Mouse (Mus musculus) 3T3-L1 (cell line): Measurements from ENCODE around the gene Tpo.

Experiments used
- DNase-seq: peaks from one replicate; pipeline ENCODE4 v3.0.0-alpha.2; 2015; ENCODE audit warnings: low read depth, low spot score

The Tpo gene

DNA sequence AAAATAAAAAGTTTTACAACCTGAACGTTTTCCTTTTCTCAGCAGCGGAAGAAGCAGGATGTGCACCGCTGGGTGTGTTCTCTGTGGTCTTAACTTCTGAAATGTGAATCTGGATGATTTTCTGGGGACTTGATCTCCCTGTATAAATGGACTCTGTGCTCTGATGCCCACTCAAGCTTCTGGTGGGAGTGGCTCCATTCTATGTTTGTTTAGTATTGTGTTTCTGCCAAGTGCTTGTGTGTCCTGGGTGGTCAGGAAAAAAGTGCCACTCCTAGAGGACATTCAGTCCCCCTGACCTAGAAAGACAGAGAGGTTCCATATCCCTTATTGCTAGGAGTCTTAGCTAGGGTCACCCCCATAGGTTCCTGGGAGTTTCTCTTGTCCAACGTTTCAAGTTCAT is at the start of gene Tpo:
Tpo (minus strand) TSS at position 101 of the 400 bp plus-strand sequence.
- DNase-seq: no peak

DNA sequence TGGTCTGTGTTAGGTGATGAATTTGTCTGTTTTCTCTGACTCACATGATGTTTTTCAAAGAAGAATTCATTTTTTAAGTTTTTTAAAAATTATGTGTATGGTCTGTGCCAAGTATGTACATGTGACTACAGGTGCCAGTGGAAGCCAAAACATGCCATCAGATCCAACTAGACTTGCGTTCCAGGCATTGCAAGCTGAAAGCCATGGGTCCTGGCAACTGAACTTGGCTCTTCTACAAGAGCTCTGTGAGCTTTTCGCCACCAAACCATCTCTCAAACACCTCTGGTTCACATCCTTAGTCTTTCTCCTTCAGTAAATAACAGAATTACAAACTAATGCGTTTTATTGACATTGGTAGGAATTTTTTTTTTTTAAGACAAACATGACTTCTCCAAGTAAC is 49.3 kb upstream of the Tpo start:
- no peak for DNase-seq

DNA sequence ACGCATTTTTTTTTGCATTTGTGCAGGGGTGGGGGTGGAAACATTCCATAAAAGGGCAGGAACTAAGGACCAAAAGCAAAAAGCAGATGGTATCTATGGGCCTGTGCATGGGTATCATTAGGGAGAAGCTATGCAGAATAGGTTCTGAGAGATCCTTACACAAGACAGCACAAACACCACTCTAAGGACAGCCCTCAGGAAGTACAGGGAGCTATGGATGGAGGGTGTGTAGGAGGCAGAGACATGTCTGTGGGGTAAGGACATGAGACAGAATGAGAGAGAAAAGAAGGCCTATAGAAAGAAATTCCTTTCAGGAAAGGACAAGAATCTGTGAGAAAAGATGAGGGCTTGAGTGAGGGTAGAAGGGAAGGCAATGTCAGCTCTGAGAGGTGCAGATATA is 47.2 kb upstream of the Tpo start:
- no peak for DNase-seq

DNA sequence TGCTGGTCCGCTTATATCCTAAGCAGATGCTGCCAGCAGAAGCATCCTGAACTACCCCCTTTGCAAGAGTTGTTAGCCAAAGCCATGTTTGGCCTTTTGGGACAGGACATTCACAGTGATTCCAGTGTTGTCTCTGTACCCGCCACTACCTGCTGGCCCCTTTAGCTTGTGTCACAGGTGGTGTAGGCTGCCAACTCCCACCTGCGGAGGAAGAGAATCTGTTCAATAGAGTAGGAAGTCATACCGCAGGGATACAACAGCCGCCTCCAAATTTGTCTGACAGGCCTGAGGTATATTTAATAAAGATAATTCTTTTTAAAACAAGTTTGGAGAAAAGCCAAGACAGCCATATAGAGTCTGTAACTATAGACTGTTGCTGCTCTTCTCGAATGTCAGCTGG is 45.5 kb upstream of the Tpo start:
- DNase-seq: no peak

DNA sequence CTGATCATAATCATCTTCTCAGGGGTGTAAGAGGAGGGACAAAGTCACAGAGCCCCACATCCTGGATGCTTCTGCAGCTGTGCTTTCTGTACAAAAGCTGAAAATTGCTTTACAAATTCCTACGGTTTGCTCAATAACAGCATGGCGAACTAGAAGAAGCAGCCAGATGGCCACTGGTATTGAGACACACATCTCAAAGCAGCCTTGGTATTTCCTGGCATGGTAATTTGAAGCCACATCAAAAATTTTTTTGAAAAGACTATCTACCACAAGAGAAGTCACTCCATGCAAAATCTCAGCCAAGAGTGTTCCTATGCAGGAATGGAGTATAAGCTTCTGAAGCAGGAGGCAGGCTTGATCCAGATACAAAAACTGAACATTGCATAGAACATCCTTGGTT is 45.1 kb upstream of the Tpo start:
- no peak for DNase-seq

DNA sequence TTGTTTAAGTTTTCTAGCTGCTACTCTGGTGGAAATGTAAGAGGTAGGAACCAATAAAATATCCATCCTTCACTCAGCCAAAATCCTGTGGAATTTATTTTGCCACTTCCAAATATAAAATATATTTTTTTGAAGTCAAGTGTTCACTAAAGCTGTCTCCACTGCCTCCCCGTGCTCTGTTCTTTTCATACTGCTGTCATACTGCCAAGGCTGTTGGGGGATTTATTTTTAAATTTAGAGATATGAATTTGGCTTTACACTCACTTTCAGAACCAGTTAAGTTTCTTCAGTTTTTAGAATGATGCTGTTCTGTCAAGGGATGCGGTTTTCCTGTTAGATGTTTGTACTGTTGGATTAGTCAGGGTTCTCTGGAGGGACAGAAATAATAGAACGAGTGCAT is 36.1 kb upstream of the Tpo start:
- no peak for DNase-seq

DNA sequence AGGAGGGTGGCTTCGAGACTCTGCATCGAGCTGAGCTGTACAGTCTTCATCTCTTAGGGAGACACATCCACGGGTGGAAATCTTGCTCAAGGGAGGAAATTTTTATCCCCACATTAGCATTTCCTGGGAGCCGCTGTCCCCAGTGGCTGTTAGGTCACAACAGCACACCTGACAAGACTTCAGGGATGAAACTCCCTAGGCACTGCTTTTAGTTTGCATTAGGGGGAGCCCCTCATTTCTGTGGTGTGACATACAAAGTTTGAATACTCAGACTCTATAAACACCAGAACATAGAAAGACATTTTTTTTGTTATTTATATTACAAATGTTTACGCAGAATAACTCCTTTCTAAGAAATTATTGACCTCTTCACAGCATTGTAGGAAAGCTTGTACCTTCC is 32.1 kb upstream of the Tpo start:
- no peak for DNase-seq

DNA sequence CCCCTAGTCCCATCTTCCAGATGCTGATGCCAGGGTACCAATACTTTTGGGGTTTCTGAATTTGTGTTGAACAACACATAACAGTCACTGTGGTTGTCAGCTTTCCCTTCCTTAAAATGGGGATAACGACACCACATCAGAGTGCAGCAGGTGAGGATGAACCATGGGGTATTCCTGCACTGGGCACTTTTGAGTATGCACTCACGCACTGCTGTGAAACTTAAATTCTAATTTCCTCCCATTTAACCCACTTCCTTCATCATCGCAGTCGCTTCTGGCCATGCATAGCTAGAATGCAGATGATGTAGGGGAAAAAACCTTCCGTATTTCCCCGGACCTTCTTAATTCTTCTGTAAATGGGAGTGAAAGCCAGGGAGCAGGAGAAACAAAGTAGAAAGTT is 31.6 kb upstream of the Tpo start:
- DNase-seq: no peak

DNA sequence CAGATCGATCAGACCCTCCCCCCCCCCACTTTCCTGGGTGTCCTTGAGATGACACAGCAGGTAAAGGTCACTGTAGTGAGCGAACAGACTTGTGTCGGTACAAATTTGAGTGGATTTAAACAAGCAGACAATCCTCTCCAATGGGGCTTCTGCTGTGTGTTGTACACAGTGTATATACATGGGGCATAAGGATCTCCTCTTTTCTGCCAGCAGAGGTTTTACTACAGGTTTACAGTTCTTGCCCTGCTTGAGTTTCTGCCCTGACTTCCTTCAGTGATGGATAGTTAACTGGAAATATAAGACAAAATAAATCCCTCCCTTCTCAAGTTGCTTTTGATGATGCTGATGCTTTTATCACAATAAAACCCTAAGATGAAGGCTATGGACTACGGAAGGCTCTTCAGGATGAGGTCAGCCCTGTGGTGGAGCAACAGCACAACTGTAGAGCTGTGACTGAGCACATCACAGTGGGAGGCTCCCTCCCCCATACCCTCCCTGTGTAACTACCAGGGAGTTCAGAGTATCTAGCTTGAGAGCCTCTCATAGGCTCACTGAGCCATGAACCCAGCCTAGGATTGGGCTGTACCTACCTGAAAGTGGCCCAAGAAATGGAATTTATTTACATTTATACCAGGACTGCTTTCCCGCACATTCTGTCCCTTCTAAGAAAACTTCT is 29.4 kb upstream of the Tpo start:
- no peak for DNase-seq

DNA sequence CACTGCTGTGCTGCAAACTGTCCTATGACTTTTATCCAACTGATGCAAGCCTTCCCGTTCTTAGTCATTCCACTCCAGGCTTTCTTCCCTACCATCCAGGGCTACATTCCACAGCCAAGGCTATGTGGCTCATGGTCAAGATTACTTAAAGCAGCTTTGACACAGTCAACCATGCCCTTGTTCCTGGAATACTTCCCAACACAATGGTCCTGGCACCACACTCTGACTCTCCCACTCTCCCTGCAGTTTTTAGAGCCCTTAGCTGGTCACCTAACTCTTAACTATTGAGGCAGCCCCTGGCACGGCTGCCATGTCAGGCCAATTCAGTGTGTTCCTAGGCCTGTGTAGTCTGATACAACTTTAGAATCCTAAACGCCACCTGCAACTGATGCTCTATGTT is 28.1 kb upstream of the Tpo start:
- DNase-seq: no peak

DNA sequence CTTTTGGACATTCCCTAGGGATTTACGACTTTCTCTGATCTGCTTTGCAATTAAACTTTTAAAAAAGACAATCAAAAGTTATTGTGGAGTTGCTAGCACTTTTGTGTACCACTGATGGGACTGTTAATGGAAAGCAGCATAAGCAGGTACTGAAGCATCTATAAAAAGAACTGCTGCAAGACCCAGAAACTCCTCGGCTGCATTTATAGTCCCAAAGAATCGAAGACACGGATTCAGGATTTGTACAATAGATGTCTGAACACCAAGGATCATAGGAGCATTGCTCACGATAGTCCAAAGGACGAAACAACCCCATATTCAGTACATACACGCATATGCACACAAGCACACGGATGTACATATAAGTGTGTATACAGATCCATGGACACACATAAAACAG is 27.4 kb upstream of the Tpo start:
- DNase-seq: no peak

DNA sequence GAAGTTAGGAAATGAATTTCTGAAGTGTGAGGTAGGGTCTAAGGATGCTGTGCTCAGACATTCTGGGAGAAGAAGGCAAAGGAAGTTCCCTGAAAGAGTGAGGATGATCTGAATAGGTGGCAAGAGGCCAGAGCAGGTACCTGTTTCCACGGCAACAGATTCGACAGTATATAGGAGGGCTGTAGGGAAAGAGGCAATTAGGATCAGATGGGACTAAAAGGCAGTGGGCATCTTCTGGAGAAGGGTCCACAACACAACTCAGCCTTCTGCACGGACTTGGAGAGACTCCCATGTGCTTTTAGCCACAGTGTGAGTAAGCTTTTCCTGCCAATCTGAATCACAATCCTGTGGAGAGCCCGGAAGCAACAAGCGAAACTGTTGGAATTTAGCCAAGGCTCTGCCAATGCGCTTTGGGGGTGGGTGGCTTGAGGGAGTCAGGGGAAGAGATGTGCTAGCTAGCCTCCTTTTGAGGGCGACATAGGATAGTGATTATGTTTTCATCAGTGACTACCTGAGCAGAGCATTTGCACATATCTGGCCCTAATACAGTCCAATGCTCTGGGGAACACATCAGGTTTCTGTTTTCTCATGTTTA is 21.8 kb upstream of the Tpo start:
- DNase-seq: no peak

DNA sequence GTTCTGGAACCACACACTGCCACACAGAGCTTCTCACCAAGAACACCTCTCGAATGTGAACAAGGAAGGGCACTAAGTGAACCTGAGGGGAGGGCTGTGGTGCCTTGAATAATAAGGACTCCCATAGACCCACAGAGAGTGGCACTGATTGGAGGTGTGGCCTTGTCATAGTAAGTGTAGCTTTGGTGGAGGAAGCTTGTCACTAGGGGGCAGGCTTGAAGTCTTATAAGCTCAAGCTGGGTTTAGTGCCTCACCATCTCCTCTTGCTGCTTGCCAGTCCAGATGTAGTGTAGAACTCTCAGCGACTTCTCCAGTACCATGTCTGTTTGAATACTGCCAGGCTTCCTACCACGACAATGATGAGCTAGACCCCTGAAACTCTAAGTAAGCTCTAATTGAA is 9.7 kb upstream of the Tpo start:
- peak; percentile 24 for DNase-seq

DNA sequence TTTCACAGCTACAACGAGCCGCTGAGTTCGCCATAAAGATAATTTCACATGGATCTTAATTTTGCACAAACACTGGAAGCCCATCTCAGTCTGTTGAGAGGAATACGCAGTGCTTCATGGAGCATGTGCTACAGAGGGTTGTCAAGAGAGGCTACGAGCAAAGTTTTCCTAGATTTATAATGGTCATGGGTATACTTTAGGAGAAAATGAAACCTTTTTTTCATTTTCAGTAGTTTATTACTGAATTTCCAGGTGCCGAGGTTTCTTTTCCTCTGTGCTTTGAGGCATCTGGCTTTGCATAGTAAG is 3.1 kb downstream of the Tpo start:
- DNase-seq: no peak

DNA sequence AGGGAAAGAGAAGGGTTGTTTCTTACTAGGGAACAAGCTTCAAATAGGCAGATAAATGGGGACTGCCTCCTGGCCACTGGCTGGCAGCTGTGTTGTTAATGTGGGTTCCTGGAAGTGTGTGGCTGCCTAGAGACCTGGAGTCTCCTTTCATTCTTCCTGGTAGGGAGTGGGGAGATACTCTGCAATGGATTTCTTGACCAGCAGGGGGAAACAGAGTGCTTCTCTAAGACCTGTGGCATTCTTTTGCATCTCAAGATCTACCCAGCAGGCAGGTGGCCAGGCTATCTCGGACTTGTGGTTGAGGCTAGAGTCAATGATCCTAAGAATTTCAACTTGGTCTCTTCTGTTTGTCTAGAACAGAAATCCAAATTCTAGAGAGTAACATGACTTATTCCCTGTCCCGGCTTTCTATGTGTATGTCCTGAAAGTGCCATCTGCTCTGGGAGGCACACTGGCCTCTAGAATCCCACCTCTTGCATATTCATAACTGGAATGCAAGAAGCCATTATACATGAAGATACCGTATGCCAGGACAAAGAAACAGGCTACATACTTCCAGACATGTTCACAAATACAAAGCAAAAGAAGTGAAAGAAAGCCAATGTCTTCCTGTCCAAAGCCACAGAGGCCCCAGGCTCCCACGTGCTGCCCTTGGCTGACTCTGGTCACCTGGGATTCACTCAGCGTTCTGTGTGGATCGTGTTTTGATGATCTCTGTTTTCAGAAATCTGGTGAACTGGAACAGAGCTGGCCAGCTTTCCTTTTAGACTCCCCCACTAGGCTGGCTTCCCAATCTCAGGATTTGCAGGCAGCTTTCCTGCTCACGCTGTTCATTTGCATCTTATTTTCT is 3.6 kb downstream of the Tpo start:
- peak; percentile 82 for DNase-seq

DNA sequence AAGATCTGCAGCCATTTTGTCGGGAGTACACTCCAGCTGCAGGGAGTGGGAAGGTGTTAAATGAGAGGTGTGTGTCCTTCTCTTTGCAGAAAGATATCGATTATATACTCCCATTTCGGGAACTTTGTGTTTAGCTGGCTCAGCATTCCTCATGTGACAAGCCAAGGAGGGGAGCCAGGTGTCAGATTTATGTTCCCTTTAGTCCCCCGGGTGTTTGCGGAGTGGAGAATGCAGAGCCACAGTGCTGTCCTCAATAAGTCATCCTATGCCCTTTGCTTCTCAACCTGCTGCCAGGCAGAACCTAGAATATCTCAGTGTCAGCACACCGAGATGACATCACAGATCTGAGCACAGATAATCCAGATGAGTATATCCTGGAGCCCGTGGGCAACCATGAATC is 10.1 kb downstream of the Tpo start:
- no peak for DNase-seq

DNA sequence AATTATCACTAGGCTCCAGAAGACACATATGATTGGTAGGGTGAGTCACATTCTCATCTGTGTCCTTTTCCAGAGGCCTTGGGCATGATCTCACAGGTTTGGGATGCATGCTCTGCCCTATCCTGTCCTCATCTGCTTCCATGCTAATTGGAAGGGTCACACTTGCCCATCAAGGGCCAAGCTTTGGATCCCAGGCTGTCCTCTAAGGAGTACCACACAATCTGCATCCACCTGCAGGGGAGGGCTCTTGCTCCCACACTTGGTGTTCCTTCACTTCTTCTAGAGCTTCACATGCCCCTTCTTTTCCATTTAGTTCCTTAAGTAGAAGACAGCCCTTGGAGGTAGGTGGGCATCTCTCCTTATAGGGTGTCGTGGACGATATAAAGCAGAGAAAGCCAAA is 20.2 kb downstream of the Tpo start:
- peak; percentile 7 for DNase-seq

DNA sequence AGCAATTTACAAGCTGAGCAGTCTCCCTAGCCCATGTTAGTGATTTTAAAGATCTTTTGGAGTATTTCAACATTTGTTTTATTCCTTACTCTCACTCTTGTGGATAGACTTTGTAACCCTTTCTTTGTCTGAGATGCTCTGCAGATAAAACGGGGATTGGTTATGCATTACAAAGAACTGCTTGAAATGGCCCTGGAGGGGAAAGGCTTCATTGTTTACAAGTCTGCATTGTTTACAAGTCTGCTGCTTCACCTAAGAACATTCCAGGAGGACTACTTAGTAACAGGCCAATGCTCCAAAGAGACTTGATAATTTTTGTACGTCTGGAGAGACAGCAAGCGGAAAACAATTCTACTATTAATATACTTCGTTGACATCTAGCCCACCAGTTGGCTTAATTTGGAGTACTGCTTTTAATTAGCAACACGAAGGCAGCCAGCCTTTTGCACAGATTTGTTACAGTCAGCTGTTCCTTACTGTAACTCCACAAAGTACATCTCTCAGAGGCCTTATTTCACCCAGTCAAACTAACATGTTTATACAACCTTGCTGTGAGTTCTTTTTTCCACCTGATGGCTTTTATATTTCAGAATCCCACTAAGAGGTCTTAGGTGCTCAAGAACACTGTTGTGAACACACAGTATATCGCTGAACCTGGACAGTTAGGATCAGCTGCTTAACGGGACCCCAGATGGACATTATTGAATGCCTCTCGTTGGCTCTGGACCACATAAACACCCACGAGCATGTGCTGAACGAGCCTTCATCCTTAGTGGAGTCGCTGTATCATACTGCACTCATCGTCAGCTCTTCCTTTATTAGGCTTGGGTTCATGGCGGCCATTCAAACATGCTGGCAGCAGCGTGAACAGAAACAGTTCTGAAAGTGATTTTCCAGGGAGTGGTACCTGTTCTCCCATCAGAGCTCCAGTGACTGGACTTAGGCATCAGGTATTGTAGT is 22.5 kb downstream of the Tpo start:
- no peak for DNase-seq

DNA sequence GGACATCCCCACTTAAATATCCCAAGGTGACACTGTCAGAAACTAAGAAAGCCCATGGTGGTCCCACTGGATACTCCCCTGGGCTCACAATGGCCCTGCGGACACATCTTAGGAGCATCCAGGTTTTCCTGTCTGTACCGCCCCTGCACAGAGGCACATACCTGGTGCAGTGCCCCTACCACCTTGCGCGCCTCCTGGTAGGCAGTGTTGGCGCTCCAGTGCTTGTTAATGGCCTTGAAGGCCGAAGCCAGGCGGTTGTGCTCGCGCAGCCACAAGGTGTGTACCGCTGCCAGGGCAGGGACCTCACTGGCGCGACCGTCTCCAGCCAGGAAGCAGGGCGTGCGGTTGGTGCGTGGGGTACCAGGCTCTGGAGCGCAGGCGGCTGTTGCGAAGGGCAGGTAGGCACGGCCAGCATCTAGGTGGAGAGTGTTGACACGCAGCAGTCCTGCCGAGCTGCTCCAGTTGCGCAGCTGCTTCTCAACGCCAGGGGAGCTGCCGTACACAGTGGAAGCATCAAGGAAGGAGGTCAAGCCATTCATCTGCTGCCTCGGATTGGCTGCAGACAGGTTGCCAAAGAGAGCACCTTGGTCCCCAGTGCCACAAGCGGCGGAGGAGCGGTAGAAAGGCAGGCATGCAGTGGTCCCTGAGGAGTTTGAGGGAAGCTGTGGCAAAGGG is 29.4 kb downstream of the Tpo start:
- no peak for DNase-seq

DNA sequence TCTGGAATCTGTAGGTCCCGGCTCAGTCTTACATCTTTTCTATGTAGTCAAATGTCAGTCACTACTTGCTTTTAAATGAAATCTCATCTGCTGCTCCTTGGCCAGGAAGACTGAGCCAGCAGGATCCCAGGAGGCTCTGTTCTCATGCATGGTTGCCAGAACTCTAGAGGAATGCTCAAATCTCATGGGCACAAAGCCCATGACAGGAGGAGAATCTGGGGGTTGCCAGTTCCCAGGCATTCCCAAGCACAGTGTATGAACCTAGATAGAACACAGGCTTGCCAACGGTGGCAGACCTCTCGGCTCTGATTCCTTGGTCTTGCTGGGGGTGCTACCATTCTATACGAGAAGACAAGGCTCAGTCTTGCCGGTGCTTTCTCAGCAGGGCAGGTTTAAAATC is 40.3 kb downstream of the Tpo start:
- DNase-seq: no peak

DNA sequence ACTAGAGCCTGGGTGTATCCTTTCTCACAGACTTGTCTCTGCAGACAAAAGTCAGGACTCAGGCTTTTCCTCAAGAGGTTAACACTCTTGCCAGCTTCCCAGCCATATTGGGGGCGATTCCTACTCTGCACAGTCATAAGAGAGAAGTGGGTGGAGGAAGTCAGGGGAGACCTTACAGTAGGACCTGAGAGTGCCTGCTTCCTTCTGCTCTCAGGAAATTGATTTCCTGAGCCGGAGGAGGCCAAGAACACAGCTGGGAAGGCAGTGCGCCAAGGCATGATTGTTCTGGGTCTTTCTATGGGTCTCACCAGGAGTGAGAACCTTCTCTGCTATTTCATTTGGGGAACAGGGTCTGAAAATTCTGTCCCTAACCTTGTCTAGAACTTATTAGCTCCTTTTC is 48.5 kb downstream of the Tpo start:
- DNase-seq: no peak

DNA sequence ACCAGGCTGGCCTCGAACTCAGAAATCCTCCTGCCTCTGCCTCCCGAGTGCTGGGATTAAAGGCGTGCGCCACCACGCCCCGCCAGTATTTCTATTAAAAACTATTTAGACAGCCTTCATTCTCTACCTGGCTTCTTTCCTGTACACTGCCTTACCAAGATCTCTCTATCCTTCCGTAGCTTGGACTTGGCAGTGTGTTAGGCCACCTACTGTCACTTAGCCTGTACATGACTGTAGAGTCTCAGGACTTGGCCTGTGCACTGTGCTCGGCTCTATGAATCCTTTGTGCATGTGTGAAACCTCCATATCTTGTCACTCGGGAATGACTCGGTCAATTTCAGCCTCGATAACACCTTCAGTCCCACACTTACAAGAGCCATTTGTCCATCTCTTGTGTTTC is 55.4 kb downstream of the Tpo start:
- DNase-seq: no peak
